10 mouse cellular contexts compared by ENCODE assay signal in the genomic region with DNA sequence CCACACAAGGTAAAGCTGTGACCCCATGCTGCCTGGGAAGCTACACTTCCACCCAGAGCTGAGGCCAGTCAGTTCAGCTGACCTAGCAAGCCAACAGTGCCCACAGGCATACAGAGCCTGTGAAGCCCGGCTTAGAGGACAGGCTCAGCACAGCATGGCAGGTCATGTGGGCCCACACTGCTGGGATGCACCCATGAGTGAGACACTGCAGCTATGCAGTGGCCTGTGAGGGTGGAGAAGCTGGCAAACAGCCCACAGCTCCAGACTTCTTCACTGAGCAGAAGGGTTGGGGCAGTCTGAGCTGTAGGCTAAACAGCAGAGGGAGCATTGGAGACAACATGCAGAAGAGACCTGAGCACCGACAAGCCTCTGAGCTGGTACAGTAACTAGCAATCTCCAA. TPM values are rescaled to one million over a fixed set of nuclear protein-coding genes. Genes with fewer than 3 reads are reported as not detected.
DNase-seq lines count a peak whose midpoint lies in the region; ATAC-seq and TF ChIP-seq lines count a peak whose summit lies in the region.
"Had no signal": no experiment of that assay in that cellular context is flagged by ENCODE, and none has a peak within 500 bp of the region (broad histone marks: within the 10 kb centered on the region; RNA-seq: fewer than 3 reads in every experiment).

No protein-coding gene starts in this region.

- TF ChIP-seq CTCF in midbrain, postnatal 0 days (IDR thresholded peaks at IDR 0.05), result no peak

- no peak overlapping the region for H3K4me3 ChIP-seq in heart, embryonic 12.5 days
- no peak overlapping the region for H3K4me3 ChIP-seq in midbrain, postnatal 0 days (ENCODE audit: low read depth, low read length)
- H3K4me3 ChIP-seq in midbrain, embryonic 14.5 days (replicated peaks; ENCODE audit: low read depth, low read length), result no peak overlapping the region

- no peaks in the 10 kb centered on the region for H3K9me3 ChIP-seq in heart, embryonic 12.5 days (replicated peaks)
- H3K9me3 ChIP-seq in midbrain, postnatal 0 days (ENCODE audit: low read length), result no peaks in the 10 kb centered on the region
- H3K9me3 ChIP-seq in midbrain, embryonic 14.5 days (ENCODE audit: control insufficient read depth, low read length), result no peaks in the 10 kb centered on the region

- peak; percentile 30 for DNase-seq in adrenal gland, adult 2 months
- DNase-seq in adrenal gland, adult 8-10 months, result no peak
- DNase-seq in heart, postnatal 4 days, result peak; percentile 31
- DNase-seq in midbrain, postnatal 0 days (ENCODE audit: low spot score), result peak; percentile 19
- no peak for DNase-seq in midbrain, embryonic 14.5 days
- peak; percentile 20 for DNase-seq in lung, postnatal 36 days
- no peak for DNase-seq in ovary, adult 18-20 months (ENCODE audit: low spot score)
- DNase-seq: cerebellum, adult 9-10 months; spleen, adult 18-20 months had no signal

- H3K36me3 ChIP-seq in heart, embryonic 12.5 days, result no peaks in the 10 kb centered on the region
- no peaks in the 10 kb centered on the region for H3K36me3 ChIP-seq in midbrain, postnatal 0 days (ENCODE audit: insufficient read depth, low read length)
- H3K36me3 ChIP-seq in midbrain, embryonic 14.5 days (ENCODE audit: control insufficient read depth, insufficient read depth, low read length), result no peaks in the 10 kb centered on the region

- WGBS in heart, embryonic 12.5 days, result 50% methylated on average over 2 of the region's 2 CpGs
- 57% methylated on average over 2 of the region's 2 CpGs for WGBS in midbrain, postnatal 0 days
- WGBS in midbrain, embryonic 14.5 days, result 68% methylated on average over 2 of the region's 2 CpGs

- H3K27ac ChIP-seq in heart, embryonic 12.5 days (ENCODE audit: poor library complexity, severe bottlenecking), result no peak overlapping the region
- H3K27ac ChIP-seq in midbrain, postnatal 0 days (ENCODE audit: low read depth, low read length), result no peak overlapping the region
- no peak overlapping the region for H3K27ac ChIP-seq in midbrain, embryonic 14.5 days (replicated peaks; ENCODE audit: low read depth, low read length)

- no peak overlapping the region for H3K9ac ChIP-seq in heart, embryonic 12.5 days
- H3K9ac ChIP-seq in midbrain, postnatal 0 days (replicated peaks; ENCODE audit: low read length, poor library complexity, severe bottlenecking), result no peak overlapping the region
- no peak overlapping the region for H3K9ac ChIP-seq in midbrain, embryonic 14.5 days (replicated peaks; ENCODE audit: low read length)

- 0 out of 2 replicates have a peak, but pooled peaks cover 3% of the 10 kb centered on the region for H3K27me3 ChIP-seq in heart, embryonic 12.5 days (replicated peaks)
- no peaks in the 10 kb centered on the region for H3K27me3 ChIP-seq in midbrain, postnatal 0 days (ENCODE audit: insufficient read depth, low read length)
- no peaks in the 10 kb centered on the region for H3K27me3 ChIP-seq in midbrain, embryonic 14.5 days (ENCODE audit: control insufficient read depth, insufficient read depth, low read length)

- no peak overlapping the region for H3K4me2 ChIP-seq in heart, embryonic 12.5 days
- no peak overlapping the region for H3K4me2 ChIP-seq in midbrain, postnatal 0 days (ENCODE audit: low read depth, low read length, poor library complexity, severe bottlenecking)
- H3K4me2 ChIP-seq in midbrain, embryonic 14.5 days (ENCODE audit: low read length), result no peak overlapping the region

- ATAC-seq in heart, embryonic 12.5 days (ENCODE audit: insufficient number of reproducible peaks, low FRiP score), result no peak
- no peak for ATAC-seq in midbrain, postnatal 0 days (ENCODE audit: low FRiP score)
- ATAC-seq in midbrain, embryonic 14.5 days (ENCODE audit: low FRiP score, low TSS enrichment), result no peak

- no peaks in the 10 kb centered on the region for H3K4me1 ChIP-seq in heart, embryonic 12.5 days (replicated peaks)
- no peaks in the 10 kb centered on the region for H3K4me1 ChIP-seq in midbrain, postnatal 0 days (ENCODE audit: insufficient read depth, low read length)
- no peaks in the 10 kb centered on the region for H3K4me1 ChIP-seq in midbrain, embryonic 14.5 days (ENCODE audit: control insufficient read depth, insufficient read depth, low read length)

RNA-seq across cellular contexts. Expression of a gene that starts 16.3 kb away (rescaled TPM):
- total RNA-seq in adrenal gland, adult 2 months (2021), result 100 to 1,000 TPM in 1 of 2 experiments, 10 to 100 TPM in 1; 83.7 to 108 TPM
- 454 and 474 TPM in 2 replicates for polyA plus RNA-seq in adrenal gland, adult 2 months (2012; rRNA removed)
- 100 to 1,000 TPM in 2 of 4 experiments, 10 to 100 TPM in 2; 83.3 to 141 (median 110) TPM for total RNA-seq in adrenal gland, adult 8-10 months (2022)
- total RNA-seq in heart, postnatal 4 days (2021), result 10 to 100 TPM; 60.0 to 65.7 TPM
- 49.7 and 52.5 TPM in 2 replicates for polyA plus RNA-seq in heart, embryonic 12.5 days (2016; fragmentation: Nextera tagmentation; extraction: Ambion mirVana)
- 80.5 and 84.0 TPM in 2 replicates for total RNA-seq in midbrain, postnatal 0 days (2014; rRNA removed)
- polyA plus RNA-seq in midbrain, postnatal 0 days (2015; fragmentation: Nextera tagmentation; extraction: Ambion mirVana), result 52.1 and 65.4 TPM in 2 replicates
- polyA plus RNA-seq in midbrain, embryonic 14.5 days (2014; fragmentation: Nextera tagmentation; extraction: Ambion mirVana), result 51.8 and 73.2 TPM in 2 replicates

RNA-seq across cellular contexts. Expression of a gene that starts 32.4 kb away (rescaled TPM):
- 100 to 1,000 TPM; 217 to 239 TPM for total RNA-seq in adrenal gland, adult 2 months (2021)
- polyA plus RNA-seq in adrenal gland, adult 2 months (2012; rRNA removed), result 236 and 278 TPM in 2 replicates
- total RNA-seq in adrenal gland, adult 8-10 months (2022), result 100 to 1,000 TPM; 205 to 255 (median 223) TPM
- total RNA-seq in heart, postnatal 4 days (2021), result 100 to 1,000 TPM; 224 to 238 TPM
- 167 and 168 TPM in 2 replicates for polyA plus RNA-seq in heart, embryonic 12.5 days (2016; fragmentation: Nextera tagmentation; extraction: Ambion mirVana)
- total RNA-seq in midbrain, postnatal 0 days (2014; rRNA removed), result 68.6 and 86.2 TPM in 2 replicates
- polyA plus RNA-seq in midbrain, postnatal 0 days (2015; fragmentation: Nextera tagmentation; extraction: Ambion mirVana), result 101 and 106 TPM in 2 replicates
- polyA plus RNA-seq in midbrain, embryonic 14.5 days (2014; fragmentation: Nextera tagmentation; extraction: Ambion mirVana), result 118 and 135 TPM in 2 replicates

RNA-seq across cellular contexts. Expression of a gene that starts 44.3 kb away (rescaled TPM):
- 10 to 100 TPM; 54.4 to 61.2 TPM for total RNA-seq in adrenal gland, adult 2 months (2021)
- 90.7 and 93.9 TPM in 2 replicates for polyA plus RNA-seq in adrenal gland, adult 2 months (2012; rRNA removed)
- total RNA-seq in adrenal gland, adult 8-10 months (2022), result 10 to 100 TPM; 54.3 to 78.7 (median 65.2) TPM
- 10 to 100 TPM; 47.1 to 51.4 TPM for total RNA-seq in heart, postnatal 4 days (2021)
- polyA plus RNA-seq in heart, embryonic 12.5 days (2016; fragmentation: Nextera tagmentation; extraction: Ambion mirVana), result 43.2 and 45.1 TPM in 2 replicates
- total RNA-seq in midbrain, postnatal 0 days (2014; rRNA removed), result 41.3 and 46.8 TPM in 2 replicates
- 63.9 and 64.9 TPM in 2 replicates for polyA plus RNA-seq in midbrain, postnatal 0 days (2015; fragmentation: Nextera tagmentation; extraction: Ambion mirVana)
- 67.5 and 73.1 TPM in 2 replicates for polyA plus RNA-seq in midbrain, embryonic 14.5 days (2014; fragmentation: Nextera tagmentation; extraction: Ambion mirVana)

RNA-seq across cellular contexts. Expression of a gene that starts 46.7 kb away (rescaled TPM):
- 100 to 1,000 TPM; 236 to 240 TPM for total RNA-seq in adrenal gland, adult 2 months (2021)
- 97.2 and 133 TPM in 2 replicates for polyA plus RNA-seq in adrenal gland, adult 2 months (2012; rRNA removed)
- 100 to 1,000 TPM; 206 to 258 (median 232) TPM for total RNA-seq in adrenal gland, adult 8-10 months (2022)
- total RNA-seq in heart, postnatal 4 days (2021), result 100 to 1,000 TPM; 159 to 161 TPM
- 148 and 151 TPM in 2 replicates for polyA plus RNA-seq in heart, embryonic 12.5 days (2016; fragmentation: Nextera tagmentation; extraction: Ambion mirVana)
- 111 and 123 TPM in 2 replicates for total RNA-seq in midbrain, postnatal 0 days (2014; rRNA removed)
- 179 and 213 TPM in 2 replicates for polyA plus RNA-seq in midbrain, postnatal 0 days (2015; fragmentation: Nextera tagmentation; extraction: Ambion mirVana)
- polyA plus RNA-seq in midbrain, embryonic 14.5 days (2014; fragmentation: Nextera tagmentation; extraction: Ambion mirVana), result 171 and 174 TPM in 2 replicates

RNA-seq across cellular contexts. Expression of a gene that starts 56.6 kb away (rescaled TPM):
- not detected for total RNA-seq in adrenal gland, adult 2 months (2021)
- polyA plus RNA-seq in adrenal gland, adult 2 months (2012; rRNA removed), result not detected in 2 replicates
- under 1 TPM in 1 of 4 experiments, not detected in 3; 0.08 TPM for total RNA-seq in adrenal gland, adult 8-10 months (2022)
- total RNA-seq in heart, postnatal 4 days (2021), result 1 to 10 TPM in 1 of 2 experiments, under 1 TPM in 1; 0.67 to 9.0 TPM
- polyA plus RNA-seq in heart, embryonic 12.5 days (2016; fragmentation: Nextera tagmentation; extraction: Ambion mirVana), result 1.7 and 3.2 TPM in 2 replicates
- total RNA-seq in midbrain, postnatal 0 days (2014; rRNA removed), result 0.14 and 0.33 TPM in 2 replicates
- 0.35 and 0.56 TPM in 2 replicates for polyA plus RNA-seq in midbrain, postnatal 0 days (2015; fragmentation: Nextera tagmentation; extraction: Ambion mirVana)
- polyA plus RNA-seq in midbrain, embryonic 14.5 days (2014; fragmentation: Nextera tagmentation; extraction: Ambion mirVana), result 0.39 TPM in 1 of 2 replicates, not detected in the other

Comparison
In these comparisons a context has a peak if more than half of its experiments do, and no peak if none do; other contexts are left out.
1. DNase-seq: peak in adrenal gland, adult 2 months (single experiment), heart, postnatal 4 days (single experiment), midbrain, postnatal 0 days (single experiment) and lung, postnatal 36 days (single experiment); none in adrenal gland, adult 8-10 months (single experiment), midbrain, embryonic 14.5 days (single experiment) and ovary, adult 18-20 months (single experiment).